ENCODE assay signal across 9 mouse cellular contexts in genomic region chr5:117068808-117069497, GRCm38 (mm10). TPM values are rescaled to one million over a fixed set of nuclear protein-coding genes. Genes with fewer than 3 reads are reported as not detected.
DNase-seq lines count a peak whose midpoint lies in the region; ATAC-seq lines count a peak whose summit lies in the region.
"Had no signal": no experiment of that assay in that cellular context is flagged by ENCODE, and none has a peak within 500 bp of the region (broad histone marks: within the 10 kb centered on the region; RNA-seq: fewer than 3 reads in every experiment).

No protein-coding gene starts in this region.

- DNase-seq in adrenal gland, postnatal 36 days: peak; percentile 14 to 15
- no peak for DNase-seq in adrenal gland, adult 2 months
- DNase-seq in thymus, postnatal 25 days: peak; percentile 5
- no peak for DNase-seq in thymus, adult 18-20 months
- peak; percentile 85 for DNase-seq in retina, postnatal 1 day
- no peak for DNase-seq in liver, embryonic 11.5 days (ENCODE audit: low spot score)
- no peak for DNase-seq in spleen, postnatal 10 days (ENCODE audit: low spot score in 2 of 2)
- DNase-seq: liver, embryonic 13.5 days had no signal

- WGBS in liver, embryonic 11.5 days: 35% methylated on average over 19 of the region's 19 CpGs

- no peak overlapping the region for H3K4me2 ChIP-seq in liver, embryonic 11.5 days
- H3K4me2 ChIP-seq: liver, embryonic 13.5 days had no signal

- H3K9ac ChIP-seq in liver, embryonic 11.5 days (ENCODE audit: low read depth, low read length): no peak overlapping the region
- H3K9ac ChIP-seq: liver, embryonic 13.5 days had no signal

- H3K4me1 ChIP-seq in liver, embryonic 11.5 days (replicated peaks; ENCODE audit: control insufficient read depth, insufficient read depth, low read length): no peaks in the 10 kb centered on the region
- H3K4me1 ChIP-seq: liver, embryonic 13.5 days had no signal

- H3K9me3 ChIP-seq in liver, embryonic 11.5 days (ENCODE audit: control insufficient read depth, low read length): 0 out of 2 replicates have a peak, but pooled peaks cover 2% of the 10 kb centered on the region
- H3K9me3 ChIP-seq: liver, embryonic 13.5 days had no signal

- H3K36me3 ChIP-seq in liver, embryonic 11.5 days (ENCODE audit: control insufficient read depth, insufficient read depth, low read length): no peaks in the 10 kb centered on the region
- H3K36me3 ChIP-seq: liver, embryonic 13.5 days had no signal

- H3K4me3 ChIP-seq in liver, embryonic 11.5 days (ENCODE audit: low read depth, low read length): no peak overlapping the region
- H3K4me3 ChIP-seq: liver, embryonic 13.5 days had no signal

- ATAC-seq in inflammation-experienced regulatory T-cells, adult 6 months: peak; percentile 68
- no peak for ATAC-seq in liver, embryonic 11.5 days (replicated peaks; ENCODE audit: low FRiP score)

- H3K27ac ChIP-seq in liver, embryonic 11.5 days (ENCODE audit: low read depth, low read length): no peak overlapping the region
- H3K27ac ChIP-seq: liver, embryonic 13.5 days had no signal

- H3K27me3 ChIP-seq in liver, embryonic 11.5 days (replicated peaks; ENCODE audit: control insufficient read depth, insufficient read depth, low read length): no peaks in the 10 kb centered on the region
- H3K27me3 ChIP-seq: liver, embryonic 13.5 days had no signal

RNA-seq across cellular contexts. Expression of gene Suds3, which starts 47.0 kb away (rescaled TPM):
- total RNA-seq in adrenal gland, postnatal 36 days (2021): 100 to 1,000 TPM; 115 to 134 TPM
- total RNA-seq in adrenal gland, adult 2 months (2021): 100 to 1,000 TPM; 106 to 144 TPM
- 61.5 and 68.0 TPM in 2 replicates for polyA plus RNA-seq in adrenal gland, adult 2 months (2012; rRNA removed)
- 10 to 100 TPM in 2 of 3 experiments, 1 to 10 TPM in 1; 8.8 to 14.4 (median 11.7) TPM for polyA plus RNA-seq in inflammation-experienced regulatory T-cells, adult 6 months (2017; shearing (Covaris generic))
- 37.8 and 41.9 TPM in 2 replicates for polyA plus RNA-seq in liver, embryonic 11.5 days (2014; fragmentation: Nextera tagmentation; extraction: Ambion mirVana)

RNA-seq across cellular contexts. Expression of gene Taok3, which starts 51.0 kb away (rescaled TPM):
- 10 to 100 TPM; 31.3 to 40.7 TPM for total RNA-seq in adrenal gland, postnatal 36 days (2021)
- total RNA-seq in adrenal gland, adult 2 months (2021): 10 to 100 TPM; 30.9 to 36.0 TPM
- 5.4 and 9.0 TPM in 2 replicates for polyA plus RNA-seq in adrenal gland, adult 2 months (2012; rRNA removed)
- 100 to 1,000 TPM; 115 to 147 (median 144) TPM for polyA plus RNA-seq in inflammation-experienced regulatory T-cells, adult 6 months (2017; shearing (Covaris generic))
- polyA plus RNA-seq in liver, embryonic 11.5 days (2014; fragmentation: Nextera tagmentation; extraction: Ambion mirVana): 69.3 and 73.6 TPM in 2 replicates

Comparison
In these comparisons a context has a peak if more than half of its experiments do, and no peak if none do; other contexts are left out.
1. DNase-seq: peak in adrenal gland, postnatal 36 days (2 of 2), thymus, postnatal 25 days (single experiment) and retina, postnatal 1 day (single experiment); none in adrenal gland, adult 2 months (single experiment), thymus, adult 18-20 months (0 of 2), liver, embryonic 11.5 days (single experiment) and spleen, postnatal 10 days (0 of 2).